Mouse (Mus musculus) CD8-positive naive resting alpha-beta T cell, adult 2 months (primary cell): ENCODE results near the gene Suds3.

Experiments used
- DNase-seq, 2 experiments: peaks; one replicate each; pipeline ENCODE4 v3.0.0; 2022; ENCODE audit warnings: low read depth in 2 of 2, low spot score in 2 of 2

Suds3 gene

GRCm38 (mm10) chr5:117115836-117116366, at the start of gene Suds3:
TSS of gene Suds3 (minus strand) at chr5:117116113.
- peak; percentile 98 for DNase-seq

DNA sequence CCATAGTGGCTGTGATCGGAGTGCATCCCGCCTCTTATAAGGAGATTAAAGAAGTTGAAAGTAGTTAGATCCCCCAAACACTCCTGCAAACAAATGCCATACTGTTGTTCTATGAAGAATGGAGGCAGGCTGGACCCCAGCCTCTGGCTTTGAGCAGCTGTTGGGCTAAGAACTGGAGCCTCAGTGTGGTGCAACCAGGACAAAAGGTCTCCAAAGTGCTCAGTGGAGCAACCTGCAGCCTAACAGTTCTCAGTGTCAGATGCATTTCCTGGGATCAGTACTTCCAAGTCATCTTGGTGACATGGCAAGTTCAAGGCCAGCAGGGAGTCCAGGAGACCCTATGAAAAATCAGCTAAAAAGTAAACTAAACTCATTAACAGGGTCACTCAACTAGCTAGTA, 49.0 kb upstream of the Suds3 start:
- DNase-seq: no peak

DNA sequence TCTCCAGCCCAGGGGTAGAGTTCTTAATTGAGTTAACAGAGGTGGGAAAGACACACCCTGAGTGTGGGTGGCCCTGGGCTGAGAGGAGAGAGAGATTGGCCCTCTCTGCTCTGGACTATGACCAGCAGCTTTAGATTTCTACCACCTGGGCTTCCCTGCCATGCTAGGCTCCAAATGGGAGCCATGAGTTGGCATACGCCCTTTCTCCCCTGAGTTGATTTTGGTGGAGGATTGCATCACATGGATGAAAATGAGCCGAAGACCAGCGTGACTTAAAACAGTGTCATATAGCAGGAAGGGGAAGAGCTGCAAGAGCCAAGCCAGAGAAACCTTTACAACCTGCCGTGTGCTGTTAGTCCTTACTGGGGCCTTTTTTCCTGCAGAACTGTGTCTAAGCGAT, 48.6 kb upstream of the Suds3 start:
- DNase-seq: no peak

- no peak for DNase-seq
Measured at GRCm38 (mm10) chr5:117163790-117164189, 47.9 kb upstream of the Suds3 start.

DNA sequence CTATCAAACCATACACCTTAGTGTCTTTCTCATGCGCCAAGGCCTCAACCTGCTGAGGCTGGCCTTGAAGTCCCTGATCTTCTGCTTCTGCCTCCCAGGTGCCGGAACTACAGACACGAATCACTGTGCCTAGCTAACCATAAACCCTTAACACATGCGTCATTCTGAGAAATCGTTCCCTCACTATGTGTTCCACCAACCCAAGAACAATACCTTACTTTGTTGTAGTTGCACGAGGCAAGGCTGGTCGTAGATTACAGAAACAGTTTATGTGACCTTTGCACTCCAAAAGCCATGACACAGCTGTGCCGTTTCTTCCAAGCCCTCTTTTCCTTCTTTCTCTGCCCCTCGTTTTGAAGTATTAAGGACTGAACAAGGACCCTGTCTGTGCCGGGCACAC, 44.6 kb upstream of the Suds3 start:
- no peak for DNase-seq

DNA sequence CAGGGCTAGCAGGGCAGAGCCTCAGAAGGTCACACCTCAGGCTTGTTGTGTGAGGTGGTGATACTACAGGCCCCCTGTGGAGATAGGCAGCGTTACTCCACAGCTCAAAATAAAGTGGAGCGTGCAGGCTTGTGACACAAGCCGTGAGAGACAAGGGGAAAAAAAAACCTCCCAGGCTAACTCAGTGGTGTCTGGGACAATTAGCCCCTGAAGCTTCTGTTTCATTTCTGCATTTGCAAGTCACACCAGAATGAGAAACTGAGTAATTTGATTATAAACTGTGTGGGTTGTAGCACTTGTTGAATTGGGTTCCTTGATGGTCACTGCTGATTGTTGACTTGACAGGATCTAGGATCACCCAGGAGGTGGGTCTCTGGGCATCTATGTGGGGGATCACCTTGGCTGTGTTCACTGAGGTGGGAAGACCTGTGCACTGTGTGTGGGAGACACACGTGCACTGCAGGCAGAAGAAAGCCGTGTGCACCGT, 43.9 kb upstream of the Suds3 start:
- no peak for DNase-seq

- DNase-seq: no peak
Measured at GRCm38 (mm10) chr5:117159326-117159725, 43.4 kb upstream of the Suds3 start.

- DNase-seq: no peak
Measured at GRCm38 (mm10) chr5:117158335-117159018, 42.6 kb upstream of the Suds3 start.

DNA sequence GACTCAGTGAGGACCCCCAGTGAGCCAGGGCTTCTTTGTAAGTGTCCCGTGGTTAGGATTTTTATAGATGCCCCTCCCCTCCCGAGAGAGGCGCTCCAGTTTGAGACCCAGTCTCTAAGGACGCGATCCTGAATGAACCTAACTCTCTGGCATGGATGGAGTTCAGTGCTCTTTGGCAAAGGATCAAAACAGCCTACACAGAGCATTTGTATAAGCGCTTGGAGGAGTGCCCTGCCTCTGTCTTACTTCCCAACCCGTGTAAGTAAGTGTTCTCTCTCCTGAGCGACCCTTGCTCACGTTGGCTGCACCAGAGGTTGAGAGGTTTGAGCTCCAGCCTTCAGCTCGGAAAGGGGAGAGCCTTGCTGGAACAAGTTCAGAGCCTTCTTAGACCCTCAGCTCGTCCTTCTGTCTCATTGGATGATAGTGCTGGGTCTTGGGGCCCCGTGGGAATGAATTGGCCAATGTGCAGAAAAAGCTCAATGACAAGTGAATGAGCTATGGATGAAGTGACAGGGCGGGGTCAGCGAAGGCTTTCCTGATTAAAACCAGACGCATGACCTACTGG, 37.7 kb upstream of the Suds3 start:
- no peak for DNase-seq

DNA sequence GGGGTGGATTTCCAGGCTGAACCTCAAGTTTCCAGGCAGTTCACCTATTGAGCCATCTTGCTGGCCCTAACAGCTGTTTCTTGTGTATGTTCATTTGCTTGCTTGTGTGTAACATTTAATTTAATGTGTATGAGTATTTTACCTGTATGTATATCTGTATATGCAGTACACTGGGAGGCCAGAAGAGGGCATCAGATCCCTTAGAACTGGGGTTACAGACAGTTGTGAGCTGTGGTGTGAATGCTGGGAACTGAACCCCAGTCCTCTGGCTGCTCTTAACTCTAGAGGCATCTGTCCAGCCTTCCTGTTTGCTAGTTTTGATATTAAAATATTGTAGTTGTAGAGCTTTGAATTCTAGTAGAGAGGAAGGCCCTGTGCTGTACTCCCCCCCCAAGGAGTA, 37.0 kb upstream of the Suds3 start:
- no peak for DNase-seq

DNA sequence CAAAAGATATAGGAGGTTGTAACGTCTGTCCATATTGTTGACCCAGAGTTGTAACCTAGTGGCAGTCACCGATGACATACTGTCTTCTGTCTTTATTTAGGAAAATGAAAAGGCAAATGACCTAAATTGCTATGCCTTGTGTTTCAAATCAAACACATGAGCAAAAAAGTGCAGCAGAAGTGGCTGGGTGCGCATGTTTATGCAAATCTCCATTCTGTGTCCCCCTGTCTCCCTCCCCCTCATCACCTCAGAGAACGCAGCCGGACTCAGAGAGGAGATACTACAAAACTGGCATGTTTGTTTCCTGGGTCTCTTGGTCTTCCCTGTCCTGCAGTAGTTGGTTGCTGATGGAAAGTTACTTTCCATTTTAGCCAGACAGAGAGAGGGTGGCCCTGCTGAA, 34.2 kb upstream of the Suds3 start:
- DNase-seq: no peak

GRCm38 (mm10) chr5:117149054-117149942, 33.4 kb upstream of the Suds3 start:
- no peak for DNase-seq

DNA sequence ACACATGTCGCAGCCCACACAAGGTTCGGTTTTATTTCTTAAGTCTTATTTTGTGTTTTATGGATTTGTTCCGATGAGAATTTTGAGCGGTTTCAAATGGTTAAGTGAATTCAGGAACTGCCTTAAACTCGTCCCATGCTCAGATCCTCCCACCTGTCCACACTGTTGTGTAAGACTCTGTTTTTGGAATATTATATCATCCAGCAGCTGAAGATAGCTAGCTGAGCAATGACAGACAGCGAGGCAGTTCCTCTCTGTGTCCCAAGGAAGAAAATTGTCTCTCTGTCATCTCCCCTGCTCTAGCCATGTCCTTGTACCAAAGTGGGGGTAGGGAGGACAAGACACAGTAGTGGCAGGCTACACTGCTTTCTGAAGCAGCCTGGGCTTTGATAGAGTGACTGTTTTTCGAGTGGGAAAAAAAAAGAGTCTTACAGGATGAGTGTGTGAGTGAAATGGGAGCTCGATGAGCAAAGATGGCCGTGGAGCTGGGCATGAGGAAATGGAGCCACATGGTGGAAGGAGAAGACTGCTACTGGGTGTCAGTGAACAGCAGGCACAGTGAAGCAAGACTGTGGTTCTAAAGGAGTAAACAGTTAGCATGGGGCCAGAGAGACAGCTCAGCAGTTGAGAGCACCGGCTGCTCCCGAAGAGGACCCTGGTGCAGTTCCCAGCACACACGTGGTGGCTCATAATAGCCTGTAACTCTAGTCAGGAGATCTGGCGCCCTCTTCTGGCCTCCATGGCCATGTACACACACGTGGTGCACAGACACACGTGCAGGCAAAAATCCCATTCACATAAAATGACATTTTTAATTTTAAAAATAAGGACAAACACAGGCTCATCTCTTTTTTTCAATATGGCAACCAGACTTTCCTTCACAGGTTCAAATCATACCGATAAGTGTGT, 31.5 kb upstream of the Suds3 start:
- no peak for DNase-seq

GRCm38 (mm10) chr5:117146165-117146564, 30.3 kb upstream of the Suds3 start:
- no peak for DNase-seq

GRCm38 (mm10) chr5:117143721-117144135, 27.8 kb upstream of the Suds3 start:
- DNase-seq: peak; percentile 40 to 48

- DNase-seq: no peak
Measured at GRCm38 (mm10) chr5:117140374-117140773, 24.5 kb upstream of the Suds3 start.

DNA sequence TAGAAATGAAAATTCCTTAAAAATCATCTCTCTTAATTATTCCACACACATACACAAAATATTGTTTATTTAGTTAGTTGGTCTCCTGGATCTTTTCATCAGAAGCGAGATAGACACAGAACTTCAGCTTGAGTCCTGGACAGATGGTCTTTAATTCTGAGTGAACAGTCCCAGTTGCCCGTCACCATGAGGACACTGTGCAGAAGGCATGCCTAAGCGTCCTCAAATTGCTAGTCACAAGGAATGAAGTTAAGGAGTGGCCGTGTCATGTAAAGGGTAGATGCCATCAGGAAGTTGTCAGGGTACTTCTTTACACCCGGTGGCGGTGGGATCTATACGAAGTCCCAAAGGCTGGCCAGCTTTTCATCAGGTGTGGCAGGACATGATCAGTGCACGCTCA, 23.9 kb upstream of the Suds3 start:
- DNase-seq: no peak

DNA sequence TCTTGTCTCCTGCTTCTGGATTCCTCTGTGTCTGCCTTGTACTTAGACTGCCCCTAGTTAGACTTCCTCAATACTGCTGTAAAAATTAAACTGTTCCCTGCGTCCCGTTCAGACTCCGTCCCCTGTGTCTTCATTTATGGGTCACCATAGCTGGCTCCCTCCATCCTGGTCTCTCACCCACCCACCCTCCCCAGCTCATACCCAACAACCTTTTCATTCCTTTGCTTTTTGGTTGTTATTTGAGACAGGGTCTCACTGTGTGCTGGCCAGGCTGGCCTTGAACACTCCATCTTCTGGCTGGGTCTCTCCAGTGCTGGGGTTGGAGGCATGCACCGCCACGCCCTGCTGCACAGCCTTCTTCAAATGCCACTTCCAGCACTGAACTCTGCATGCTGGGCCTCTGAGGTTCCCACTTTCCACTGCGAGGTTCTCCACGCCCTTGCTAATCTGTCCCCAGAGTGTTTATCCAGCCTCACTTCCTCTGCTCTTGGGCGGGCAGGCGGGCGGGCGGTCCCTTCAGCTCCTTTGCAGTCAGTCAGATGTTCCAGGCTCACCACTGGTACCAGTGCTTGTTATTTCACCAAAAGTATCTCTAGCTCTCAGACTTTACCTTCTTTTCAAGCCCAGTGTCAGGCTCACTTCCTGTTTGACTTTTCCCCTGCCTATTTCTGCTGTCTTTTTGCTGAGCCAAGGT, 22.5 kb upstream of the Suds3 start:
- peak; percentile 35 to 48 for DNase-seq

DNA sequence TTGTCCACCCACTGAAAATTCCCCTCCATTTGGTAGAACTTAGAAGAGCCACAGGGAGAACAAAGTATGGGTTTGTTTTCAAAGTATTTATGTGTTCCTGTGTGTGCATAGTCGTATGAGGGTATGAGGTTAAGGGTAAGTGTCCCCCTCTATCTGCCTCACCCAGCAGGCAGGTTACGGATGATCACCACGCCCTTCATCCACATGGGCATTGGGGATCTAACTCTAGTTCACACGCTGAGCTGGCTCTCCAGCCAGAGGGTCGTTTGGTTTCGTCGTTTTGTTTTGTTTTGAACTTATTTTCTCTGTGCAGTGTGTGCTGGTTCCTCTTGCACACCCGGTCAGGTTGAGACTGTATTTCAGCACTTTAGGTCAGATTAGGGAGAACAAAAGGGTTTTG, 21.7 kb upstream of the Suds3 start:
- DNase-seq: no peak

DNA sequence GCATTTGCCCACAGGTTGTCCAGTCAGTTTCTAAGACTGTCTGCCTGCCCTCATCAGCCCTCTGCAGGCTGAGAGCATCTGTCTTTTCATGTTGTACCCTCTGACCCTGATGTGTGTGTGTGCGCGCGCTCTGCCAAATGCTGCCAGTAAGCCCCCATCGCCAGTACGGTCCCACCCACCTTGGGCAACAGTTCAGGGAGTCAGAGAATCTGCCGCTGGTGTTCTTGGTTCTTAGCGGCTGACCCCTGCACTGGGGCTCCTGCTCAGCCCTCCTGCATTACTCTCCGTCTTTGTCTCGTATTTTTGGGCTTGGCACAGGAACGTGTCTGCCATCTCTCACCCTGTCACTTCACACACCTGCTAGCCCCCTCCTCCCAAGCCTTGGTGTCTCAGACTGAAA, 21.1 kb upstream of the Suds3 start:
- DNase-seq: no peak
